Mouse (Mus musculus) forebrain, embryonic 10.5 days (tissue): ENCODE measurements around the gene Sapcd1. TPM values are rescaled to one million over a fixed set of nuclear protein-coding genes. Genes with fewer than 3 reads are reported as not detected.

Source experiments
- DNase-seq: peaks from one replicate; pipeline ENCODE4 v3.0.0-alpha.2; 2017; ENCODE audit warnings: low spot score; ENCODE audit errors: extremely low spot score
- H3K27ac ChIP-seq: fragments of 300-500 bp; sonication (generic); 2 replicates; pipeline ENCODE4 v1.5.1; 2016; ENCODE audit warnings: mild to moderate bottlenecking
- H3K27me3 ChIP-seq: fragments of 300-500 bp; sonication (generic); 2 replicates; pipeline ENCODE4 v1.6.1; 2016; ENCODE audit warnings: mild to moderate bottlenecking; ENCODE audit not compliant: poor library complexity, severe bottlenecking
- H3K36me3 ChIP-seq: fragments of 300-500 bp; sonication (generic); replicated peaks from 2 replicates; pipeline ENCODE4 v1.6.1; 2016; ENCODE audit warnings: mild to moderate bottlenecking, moderate library complexity
- H3K4me1 ChIP-seq: fragments of 300-500 bp; sonication (generic); 2 replicates; pipeline ENCODE4 v1.6.1; 2016
- H3K4me3 ChIP-seq: fragments of 300-500 bp; sonication (generic); 2 replicates; pipeline ENCODE4 v1.5.1; 2016; ENCODE audit warnings: mild to moderate bottlenecking, moderate library complexity
- H3K9me3 ChIP-seq: fragments of 300-500 bp; sonication (generic); 2 replicates; pipeline ENCODE4 v1.6.1; 2016; ENCODE audit warnings: mild to moderate bottlenecking, moderate library complexity
- WGBS: fragments of 180-500 bp; shearing (Covaris S2); methylation state at CpG from one replicate; pipeline ENCODE4 v1.1.7; 2016; 5-methylcytosine and 5-hydroxymethylcytosine counted together
- polyA plus RNA-seq: library from polyadenylated mRNA; unstranded; fragments of >200 nt; fragmentation: Nextera tagmentation; extraction: Ambion mirVana; gene quantifications from 2 replicates; pipeline ENCODE4 v1.2.1, GENCODE M21; 2016

The Sapcd1 gene
- polyA plus RNA-seq, 1 experiment from 2014 or later: 3.0 TPM

DNA sequence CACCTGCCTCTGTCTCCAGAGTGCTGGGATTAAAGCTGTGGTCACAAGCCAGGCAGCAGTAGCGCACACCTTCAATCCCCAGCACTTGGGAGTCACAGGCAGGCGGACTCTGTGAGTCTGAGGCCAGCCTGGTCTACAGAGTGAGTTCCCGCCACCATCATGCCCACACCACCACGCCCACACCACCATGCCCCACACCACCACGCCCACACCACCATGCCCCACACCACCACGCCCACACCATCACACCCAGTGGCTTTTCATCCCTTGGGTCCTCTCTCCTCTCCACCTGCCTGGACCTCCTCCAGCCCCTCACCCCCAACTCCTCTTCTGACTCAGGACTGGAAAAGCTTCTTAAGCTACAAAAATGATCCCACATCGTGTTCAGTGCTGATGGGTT lies 4.1 kb upstream of the Sapcd1 start:
- WGBS: 91% methylated on average over 7 of the region's 7 CpGs
- no peak for DNase-seq
- Histone ChIP-seq H3K36me3 (no peaks in the 10 kb centered on the region), H3K27ac (no peak overlapping the region), H3K27me3 (0 out of 2 replicates have a peak, but pooled peaks cover 3% of the 10 kb centered on the region), H3K4me1 (peaks cover 28% of the 10 kb centered on the region), H3K4me3 (no peak overlapping the region), H3K9me3 (no peaks in the 10 kb centered on the region)

DNA sequence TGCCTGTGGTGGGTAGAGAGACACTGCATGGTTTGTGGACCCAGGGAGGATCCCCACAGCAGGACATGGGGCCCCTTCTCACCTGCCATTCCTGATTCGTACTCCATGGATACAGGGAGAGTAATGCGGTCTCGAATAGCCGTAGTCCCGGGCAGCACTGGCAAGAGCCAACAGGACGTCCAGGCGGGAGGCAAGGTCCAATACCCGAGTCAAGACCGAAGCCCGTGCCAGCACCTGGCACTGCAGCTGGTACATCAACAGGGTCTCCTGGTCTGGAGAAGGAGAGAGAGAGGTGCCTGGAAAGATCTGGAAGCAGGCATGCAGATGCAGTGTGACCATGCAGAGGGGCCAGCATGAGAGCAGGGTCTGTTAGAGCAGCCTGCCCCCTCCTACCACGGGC lies 3.5 kb upstream of the Sapcd1 start:
- Histone ChIP-seq H3K4me1 (peaks cover 34% of the 10 kb centered on the region), H3K9me3 (no peaks in the 10 kb centered on the region), H3K4me3 (no peak overlapping the region), H3K36me3 (no peaks in the 10 kb centered on the region), H3K27me3 (0 out of 2 replicates have a peak, but pooled peaks cover 3% of the 10 kb centered on the region), H3K27ac (no peak overlapping the region)
- no peak for DNase-seq
- 92% methylated on average over 11 of the region's 11 CpGs for WGBS

DNA sequence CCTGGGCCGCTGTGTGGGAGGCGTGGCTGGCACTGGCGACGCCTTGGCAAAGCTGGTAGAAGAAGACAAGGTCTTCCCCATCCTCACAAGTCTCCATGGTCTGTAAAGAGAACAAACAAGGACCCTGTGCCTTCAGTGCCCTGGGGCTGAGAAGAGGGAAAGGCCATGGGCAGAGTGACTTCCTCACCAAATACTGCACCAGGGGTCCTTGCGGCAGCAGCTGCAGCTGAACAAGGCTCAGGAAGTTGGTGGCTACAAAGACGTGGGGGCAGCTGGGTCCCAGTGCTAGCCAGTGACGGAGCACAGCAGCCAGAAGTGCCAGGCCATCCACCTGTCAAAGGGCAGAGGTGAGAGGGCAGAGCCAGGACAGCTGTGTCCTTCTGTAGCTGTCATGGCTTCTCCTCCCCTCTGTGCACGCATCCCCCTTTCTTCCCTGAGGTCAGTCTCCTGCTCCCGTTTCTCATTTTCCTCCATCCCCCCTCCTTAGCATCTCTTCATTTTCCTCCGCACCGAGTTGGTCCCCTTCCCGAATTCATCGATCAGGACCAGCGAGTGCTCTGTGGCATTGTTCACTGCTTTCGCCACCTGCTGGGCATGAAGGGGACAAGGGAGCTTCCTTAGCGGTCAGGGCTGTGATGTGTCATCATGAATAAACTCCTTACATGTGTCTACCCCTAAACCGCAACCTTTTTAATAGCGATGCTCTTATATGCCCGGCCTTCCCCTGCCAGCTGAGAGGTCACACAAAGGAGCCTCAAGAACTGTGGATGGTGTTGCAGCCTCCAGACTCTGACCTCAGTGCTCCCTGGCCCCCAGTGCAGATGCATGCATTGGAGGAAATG lies 2.1 kb upstream of the Sapcd1 start:
- H3K4me3 ChIP-seq: peak overlapping the region; percentile 3; the same call in 1 of the 2 replicates
- WGBS: 32% methylated on average over 19 of the region's 19 CpGs
- 0 out of 2 replicates have a peak, but pooled peaks cover 3% of the 10 kb centered on the region for H3K27me3 ChIP-seq
- no peak for DNase-seq
- peaks cover 43% of the 10 kb centered on the region for H3K4me1 ChIP-seq
- H3K27ac ChIP-seq: peak overlapping the region; percentile 48
- H3K36me3 ChIP-seq: no peaks in the 10 kb centered on the region
- H3K9me3 ChIP-seq: no peaks in the 10 kb centered on the region

DNA sequence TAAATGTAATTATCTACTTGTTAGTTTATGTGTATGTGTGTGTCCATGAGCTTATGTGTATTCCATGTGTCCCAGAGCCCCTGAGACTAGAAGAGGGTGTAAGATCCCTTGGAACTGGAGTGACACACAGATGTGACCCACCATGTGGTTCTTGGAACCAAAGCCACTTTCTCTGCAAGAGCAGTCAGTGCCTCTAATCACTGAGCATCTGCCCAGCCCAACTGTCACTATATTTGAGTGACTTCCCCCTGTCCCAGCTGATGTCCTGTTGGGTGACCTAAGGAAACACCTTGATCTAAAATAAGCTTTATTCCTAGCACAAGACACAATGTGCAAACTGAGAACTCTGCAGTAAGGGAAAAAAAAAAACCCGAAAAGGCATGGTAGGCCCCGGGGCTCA lies 499 bp upstream of the Sapcd1 start:
- DNase-seq: no peak
- Histone ChIP-seq H3K36me3 (no peaks in the 10 kb centered on the region), H3K9me3 (no peaks in the 10 kb centered on the region), H3K27ac (no peak overlapping the region), H3K4me1 (peaks cover 59% of the 10 kb centered on the region), H3K27me3 (0 out of 2 replicates have a peak, but pooled peaks cover 3% of the 10 kb centered on the region), H3K4me3 (no peak overlapping the region)
- WGBS: 89% methylated on average over 2 of the region's 2 CpGs

DNA sequence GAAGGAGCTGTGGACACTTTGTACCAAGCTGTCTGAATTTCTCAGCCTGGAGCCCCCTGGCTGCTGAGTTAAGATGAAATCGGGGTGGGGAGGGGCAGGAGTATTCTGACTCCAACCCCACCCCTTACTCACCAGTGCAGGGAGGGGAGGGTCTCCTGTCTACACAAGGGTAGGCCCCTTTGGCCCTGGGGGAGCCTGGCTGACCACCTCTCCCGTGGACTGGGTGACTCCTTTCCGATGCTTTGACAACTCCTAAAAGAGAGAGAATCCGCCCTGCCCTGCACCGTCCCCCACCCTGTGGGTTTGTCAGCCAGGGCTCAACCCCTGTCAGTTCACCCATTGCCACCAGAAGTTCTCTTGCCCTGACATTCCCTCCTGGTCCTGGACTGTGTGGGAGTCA lies 1.6 kb downstream of the Sapcd1 start:
- H3K27me3 ChIP-seq: no peaks in the 10 kb centered on the region
- no peaks in the 10 kb centered on the region for H3K36me3 ChIP-seq
- peaks cover 69% of the 10 kb centered on the region for H3K4me1 ChIP-seq
- no peak overlapping the region for H3K4me3 ChIP-seq
- no peak for DNase-seq
- WGBS: 84% methylated on average over 5 of the region's 5 CpGs
- peak overlapping the region; percentile 58 for H3K27ac ChIP-seq
- no peaks in the 10 kb centered on the region for H3K9me3 ChIP-seq

DNA sequence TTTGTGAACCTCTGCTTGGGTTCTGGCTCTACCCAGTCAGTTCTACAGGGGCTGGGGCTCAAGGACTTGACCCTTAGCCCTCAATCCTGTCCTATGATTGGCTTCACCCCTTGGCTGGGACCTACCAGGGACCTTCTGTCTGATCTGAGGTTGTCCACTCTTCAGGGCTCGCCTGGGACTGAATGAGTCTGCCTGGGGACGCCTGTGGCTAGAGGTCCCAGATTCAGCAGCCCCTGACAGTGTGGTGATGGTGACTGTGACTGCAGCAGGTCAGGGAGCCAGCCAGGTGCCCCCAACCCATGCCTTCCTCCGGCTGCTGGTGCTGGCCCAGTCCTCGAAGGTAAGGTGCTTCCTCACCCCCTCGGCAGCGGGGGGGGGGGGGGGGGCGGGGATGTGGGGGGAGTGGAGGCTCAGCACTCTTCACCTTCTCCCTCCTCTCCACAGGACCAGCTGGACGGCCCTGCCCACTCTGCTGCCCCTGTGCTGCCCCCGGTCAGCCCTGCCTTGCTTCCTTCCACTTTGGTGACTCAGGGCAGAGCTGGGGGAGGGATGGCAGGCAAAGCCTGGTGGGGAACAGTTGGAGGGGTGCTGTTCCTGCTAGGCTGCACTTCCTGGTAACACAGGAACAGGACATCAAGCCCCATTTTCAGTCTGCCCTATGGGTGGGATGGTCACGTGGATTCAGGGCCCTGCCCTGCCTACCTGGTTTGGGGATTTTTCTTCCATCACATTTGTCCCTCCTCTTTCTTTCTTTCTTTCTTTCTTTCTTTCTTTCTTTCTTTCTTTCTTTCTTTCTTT lies 2.9 kb downstream of the Sapcd1 start:
- peak overlapping the region; percentile 66; the same call in 1 of the 2 replicates for H3K27ac ChIP-seq
- H3K9me3 ChIP-seq: no peaks in the 10 kb centered on the region
- DNase-seq: no peak
- no peaks in the 10 kb centered on the region for H3K27me3 ChIP-seq
- H3K4me3 ChIP-seq: no peak overlapping the region; the same call in 1 of the 2 replicates
- WGBS: 61% methylated on average over 10 of the region's 10 CpGs
- H3K36me3 ChIP-seq: no peaks in the 10 kb centered on the region
- peaks cover 68% of the 10 kb centered on the region for H3K4me1 ChIP-seq

DNA sequence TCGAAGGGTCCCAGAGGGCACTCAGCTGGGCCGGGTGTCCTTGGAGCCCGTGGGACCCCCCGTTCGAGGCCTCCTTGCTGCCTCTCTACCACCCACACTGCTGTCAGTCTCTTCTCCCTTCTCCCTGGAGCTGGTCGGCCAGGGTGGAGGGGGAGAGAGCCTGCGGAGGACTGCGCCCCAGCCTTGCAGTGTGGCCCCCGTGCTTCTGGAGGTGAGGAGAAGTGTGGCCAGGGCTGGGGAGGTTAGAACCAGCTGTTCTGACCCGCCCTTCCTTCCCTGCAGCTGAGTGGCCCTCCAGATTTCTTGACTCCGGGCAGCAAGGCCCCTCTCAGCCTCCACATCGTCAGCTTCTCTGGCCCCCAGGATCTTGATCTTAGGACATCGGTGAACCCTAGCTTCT lies 3.6 kb downstream of the Sapcd1 start:
- Histone ChIP-seq H3K27me3 (no peaks in the 10 kb centered on the region), H3K27ac (peak overlapping the region; percentile 66), H3K4me3 (peak overlapping the region; percentile 10; the same call in 1 of the 2 replicates), H3K4me1 (peaks cover 63% of the 10 kb centered on the region), H3K36me3 (no peaks in the 10 kb centered on the region), H3K9me3 (no peaks in the 10 kb centered on the region)
- DNase-seq: peak; percentile 14
- WGBS: 82% methylated on average over 13 of the region's 13 CpGs

DNA sequence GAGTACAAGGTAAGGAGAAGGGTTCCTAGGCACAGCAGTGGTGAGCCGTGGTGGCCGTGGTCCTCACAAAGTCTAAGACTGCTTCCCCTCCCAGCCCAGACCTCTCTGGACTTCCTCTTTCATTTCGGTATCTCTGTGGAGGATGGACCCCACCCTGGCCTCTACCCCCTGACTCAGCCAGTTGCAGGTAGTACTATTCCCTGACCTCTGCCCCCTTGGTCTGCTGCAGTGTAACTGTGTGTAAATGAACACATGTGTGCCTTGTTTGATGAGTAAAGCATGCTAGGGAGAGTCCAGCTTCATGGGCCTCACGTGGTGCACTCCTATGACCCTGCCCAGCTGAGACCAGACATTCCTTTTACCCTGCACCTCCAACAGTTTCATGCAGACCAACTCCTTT lies 4.1 kb downstream of the Sapcd1 start:
- no peaks in the 10 kb centered on the region for H3K36me3 ChIP-seq
- 84% methylated on average over 4 of the region's 4 CpGs for WGBS
- 0 out of 2 replicates have a peak overlapping the region, but pooled peaks have one; percentile 10 for H3K4me3 ChIP-seq
- no peaks in the 10 kb centered on the region for H3K27me3 ChIP-seq
- H3K4me1 ChIP-seq: peaks cover 60% of the 10 kb centered on the region
- peak overlapping the region; percentile 66 for H3K27ac ChIP-seq
- peak; percentile 14 for DNase-seq
- H3K9me3 ChIP-seq: no peaks in the 10 kb centered on the region

DNA sequence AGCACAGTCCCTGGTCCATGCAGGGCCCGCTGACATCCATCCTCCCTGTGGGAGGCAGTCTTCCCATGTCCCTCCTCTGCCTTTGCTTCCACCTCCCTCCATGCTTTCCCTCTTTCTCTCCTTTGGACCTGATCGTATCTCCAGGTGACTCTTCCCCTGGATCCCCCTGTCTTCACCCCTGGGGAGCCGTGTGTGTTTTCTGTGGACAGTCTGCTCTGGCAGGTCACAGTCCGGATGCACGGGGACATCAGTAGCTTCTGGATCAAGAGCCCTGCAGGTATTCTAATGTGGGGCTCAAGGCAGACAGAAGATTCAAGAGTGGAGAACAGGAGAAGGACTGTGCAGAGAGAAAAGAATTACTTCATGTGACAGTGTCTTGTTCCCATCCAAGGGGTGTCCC lies 4.6 kb downstream of the Sapcd1 start:
- no peak for DNase-seq
- no peaks in the 10 kb centered on the region for H3K27me3 ChIP-seq
- H3K27ac ChIP-seq: peak overlapping the region; percentile 41; the same call in 1 of the 2 replicates
- H3K9me3 ChIP-seq: no peaks in the 10 kb centered on the region
- H3K36me3 ChIP-seq: peaks cover 4% of the 10 kb centered on the region
- H3K4me1 ChIP-seq: peaks cover 60% of the 10 kb centered on the region
- 88% methylated on average over 5 of the region's 5 CpGs for WGBS
- H3K4me3 ChIP-seq: no peak overlapping the region

DNA sequence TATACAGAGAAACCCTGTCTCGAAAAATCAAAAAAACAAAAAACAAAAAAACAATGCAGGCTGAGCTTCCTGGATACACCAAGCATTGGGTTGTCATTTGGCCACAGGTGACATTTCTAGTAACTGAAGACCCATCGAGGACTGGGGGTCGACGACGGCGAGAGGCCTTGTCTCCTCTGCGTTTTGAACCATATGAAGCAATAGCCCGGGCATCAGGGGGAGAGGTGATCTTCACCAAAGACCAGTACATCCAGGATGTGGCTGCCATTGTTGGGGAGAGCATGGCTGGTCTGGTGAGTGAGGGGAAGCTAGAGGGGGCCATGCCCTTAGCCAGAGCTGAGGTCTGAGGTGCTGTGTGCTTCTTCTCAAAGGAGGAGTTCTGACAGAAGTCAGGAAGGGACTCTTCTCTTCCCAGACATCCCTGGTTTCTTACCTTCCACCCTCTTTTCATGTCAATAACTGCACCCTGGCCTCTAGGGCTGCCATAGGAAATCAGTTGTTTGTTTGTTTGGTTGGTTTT lies 5.2 kb downstream of the Sapcd1 start:
- Histone ChIP-seq H3K36me3 (peaks cover 10% of the 10 kb centered on the region), H3K4me1 (peaks cover 55% of the 10 kb centered on the region), H3K27ac (no peak overlapping the region), H3K27me3 (no peaks in the 10 kb centered on the region), H3K9me3 (no peaks in the 10 kb centered on the region), H3K4me3 (no peak overlapping the region)
- WGBS: 95% methylated on average over 8 of the region's 8 CpGs
- DNase-seq: no peak

DNA sequence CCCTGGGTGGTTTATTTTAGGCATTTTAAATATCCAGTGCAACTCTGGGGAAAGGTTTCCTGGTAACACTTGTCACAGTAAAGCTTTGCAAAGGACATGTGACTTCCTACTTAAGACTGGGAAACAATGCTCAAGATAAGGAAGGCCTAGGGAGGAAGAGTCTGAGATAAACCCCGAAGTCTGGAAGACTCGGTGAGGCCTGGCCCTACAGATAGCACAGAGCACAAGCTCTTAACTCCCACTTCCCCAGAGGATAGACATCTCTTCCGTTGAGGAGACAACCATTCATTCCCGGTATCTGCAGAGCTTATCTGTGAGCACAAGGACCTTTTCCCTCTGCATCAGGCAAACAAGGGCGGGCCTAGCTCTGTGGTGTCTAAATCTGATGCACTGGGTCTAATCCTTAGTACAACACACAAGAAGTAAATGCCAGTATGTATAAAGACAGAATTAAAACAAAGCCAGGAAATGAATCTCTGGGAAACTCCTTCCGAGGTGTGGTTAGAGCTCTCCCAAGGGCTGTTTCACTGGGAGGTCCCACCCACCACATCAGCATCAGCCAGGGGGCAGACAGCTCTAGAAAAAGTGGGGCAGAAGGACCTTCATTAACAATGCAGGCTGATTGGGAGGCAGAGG lies 5.9 kb downstream of the Sapcd1 start:
- 71% methylated on average over 6 of the region's 6 CpGs for WGBS
- H3K4me3 ChIP-seq: peak overlapping the region; percentile 32; the same call in 1 of the 2 replicates
- no peak for DNase-seq
- peaks cover 16% of the 10 kb centered on the region for H3K36me3 ChIP-seq
- H3K4me1 ChIP-seq: peaks cover 48% of the 10 kb centered on the region
- H3K27me3 ChIP-seq: no peaks in the 10 kb centered on the region
- H3K27ac ChIP-seq: peak overlapping the region; percentile 81
- H3K9me3 ChIP-seq: no peaks in the 10 kb centered on the region

DNA sequence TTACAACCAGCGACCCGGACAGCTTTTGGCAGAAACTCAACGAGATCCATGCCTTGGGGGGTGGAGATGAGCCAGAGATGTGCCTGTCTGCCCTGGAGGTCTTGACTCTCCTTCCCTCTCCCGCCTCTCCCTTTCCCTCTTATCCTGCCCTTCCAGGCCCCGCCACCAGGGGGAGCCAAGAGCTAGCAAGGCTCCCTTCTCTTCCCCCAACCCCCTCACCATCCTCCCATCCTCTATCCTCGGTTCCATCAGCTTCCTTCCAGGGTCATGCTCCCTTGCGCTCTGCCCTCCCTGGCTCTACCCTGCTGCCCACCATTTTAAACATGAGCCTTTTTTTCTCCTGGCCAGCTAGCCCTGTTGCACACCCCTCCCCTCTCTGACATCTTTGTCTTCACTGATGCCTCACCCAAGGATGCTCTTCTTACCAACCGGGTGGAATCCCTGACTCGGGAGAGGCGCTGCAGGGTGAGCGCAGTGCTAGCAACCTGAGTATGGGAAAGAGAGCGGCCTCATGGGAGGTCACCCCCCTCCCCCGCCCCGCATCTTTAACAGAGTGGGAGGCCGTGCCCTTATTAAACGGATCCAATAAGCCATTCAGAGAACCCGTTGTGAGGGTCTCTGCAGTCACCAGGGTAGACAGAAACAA lies 6.5 kb downstream of the Sapcd1 start:
- H3K27me3 ChIP-seq: no peaks in the 10 kb centered on the region
- H3K4me1 ChIP-seq: peaks cover 42% of the 10 kb centered on the region
- peak; percentile 91 for DNase-seq
- H3K36me3 ChIP-seq: peaks cover 23% of the 10 kb centered on the region
- peak overlapping the region; percentile 32 for H3K4me3 ChIP-seq
- H3K9me3 ChIP-seq: no peaks in the 10 kb centered on the region
- peak overlapping the region; percentile 81 for H3K27ac ChIP-seq
- WGBS: 6% methylated on average over 17 of the region's 17 CpGs
